Mouse (Mus musculus) forebrain, embryonic 16.5 days (tissue): Measurements from ENCODE around the gene Pcdh18. TPM values are rescaled to one million over a fixed set of nuclear protein-coding genes. Genes with fewer than 3 reads are reported as not detected.

Source experiments
- ATAC-seq: fragments of 200-750 bp; cut with Nextera tagmentation; 2 replicates; pipeline ENCODE4 v1.8.0; 2017; ENCODE audit warnings: mild to moderate bottlenecking, moderate library complexity
- H3K27ac ChIP-seq: fragments of 300-500 bp; sonication (generic); 2 replicates; pipeline ENCODE4 v1.5.1; 2014; ENCODE audit warnings: low read length, control low read depth
- H3K27me3 ChIP-seq: fragments of 300-500 bp; sonication (generic); replicated peaks from 2 replicates; pipeline ENCODE4 v1.6.1; 2014; ENCODE audit warnings: low read length; ENCODE audit not compliant: control insufficient read depth, insufficient read depth
- H3K36me3 ChIP-seq: fragments of 300-500 bp; sonication (generic); 2 replicates; pipeline ENCODE4 v1.6.1; 2014; ENCODE audit not compliant: control insufficient read depth, insufficient read depth
- H3K4me1 ChIP-seq: fragments of 300-500 bp; sonication (generic); replicated peaks from 2 replicates; pipeline ENCODE4 v1.6.1; 2014; ENCODE audit warnings: low read length; ENCODE audit not compliant: control insufficient read depth, insufficient read depth
- H3K4me2 ChIP-seq: fragments of 300-500 bp; sonication (generic); 2 replicates; pipeline ENCODE4 v1.6.1; 2014; ENCODE audit warnings: mild to moderate bottlenecking, low read length, control low read depth
- H3K4me3 ChIP-seq: fragments of 300-500 bp; sonication (generic); replicated peaks from 2 replicates; pipeline ENCODE4 v1.5.1; 2014; ENCODE audit warnings: mild to moderate bottlenecking, low read length, control low read depth
- H3K9ac ChIP-seq: fragments of 300-500 bp; sonication (generic); replicated peaks from 2 replicates; pipeline ENCODE4 v1.6.1; 2014; ENCODE audit warnings: low read depth, low read length, control low read depth
- H3K9me3 ChIP-seq: fragments of 300-500 bp; sonication (generic); 2 replicates; pipeline ENCODE4 v1.6.1; 2016; ENCODE audit warnings: low read length; ENCODE audit not compliant: control insufficient read depth
- WGBS: fragments of 180-500 bp; shearing (Covaris S2); extraction: QIAGEN DNeasy Blood & Tissue Kit; methylation state at CpG from one replicate; pipeline ENCODE4 v1.1.7; 2014; 5-methylcytosine and 5-hydroxymethylcytosine counted together
- polyA plus RNA-seq: library from polyadenylated mRNA; unstranded; fragments of >200 nt; fragmentation: Nextera tagmentation; extraction: Ambion mirVana; gene quantifications from 2 replicates; pipeline ENCODE4 v1.2.1, GENCODE M21; 2015

Pcdh18 gene
- polyA plus RNA-seq = 21.6 and 27.2 TPM in 2 replicates

DNA sequence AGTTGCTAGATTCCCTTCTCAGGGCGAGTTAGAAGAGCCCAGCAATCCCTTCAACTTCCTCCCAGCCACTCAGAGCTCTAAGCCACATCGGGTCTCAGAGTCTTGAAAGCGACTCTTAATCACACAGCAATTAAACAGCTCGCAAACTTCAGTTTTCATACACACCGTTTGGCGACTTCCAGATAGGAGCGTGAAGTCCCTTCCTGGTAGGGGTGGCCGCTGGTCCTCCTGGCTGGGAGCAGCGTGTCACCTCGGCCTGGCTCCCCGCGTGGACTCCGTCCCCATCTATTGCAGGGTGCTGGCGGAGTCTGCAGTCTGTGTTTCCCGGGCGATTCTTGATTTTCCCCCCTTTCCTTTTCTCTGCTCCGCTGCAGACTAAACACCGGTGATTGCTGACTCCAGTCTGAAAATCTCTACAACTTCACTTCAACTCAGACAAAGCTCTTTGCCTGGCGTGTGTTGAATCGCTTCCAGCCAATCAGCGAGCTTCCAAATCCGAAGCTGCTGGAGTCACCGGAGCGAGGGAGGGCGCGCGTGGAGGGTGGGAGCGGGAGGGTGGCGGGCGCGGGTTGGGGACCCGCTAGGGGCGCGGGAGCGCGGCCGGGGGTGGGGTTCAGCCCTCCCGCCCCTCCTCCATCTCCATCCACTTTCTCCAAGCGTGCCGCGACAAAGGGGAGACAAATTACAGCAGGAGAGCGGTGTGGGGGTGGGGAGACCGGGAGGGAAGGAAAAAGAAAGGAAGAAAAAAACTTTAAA lies at the start of gene Pcdh18:
Gene Pcdh18, minus strand, starts transcription at position 456 of the 756 bp plus-strand sequence.
- H3K9ac ChIP-seq = peak within 1 kb of the TSS; percentile 69
- peak; percentile 90 for ATAC-seq
- no peaks in the 10 kb centered on the region for H3K9me3 ChIP-seq
- H3K4me1 ChIP-seq = peaks cover 30% of the 10 kb centered on the region
- peak within 1 kb of the TSS; percentile 75 for H3K4me2 ChIP-seq
- no peaks in the 10 kb centered on the region for H3K27me3 ChIP-seq
- H3K4me3 ChIP-seq = peak within 1 kb of the TSS; percentile 76
- peak within 1 kb of the TSS; percentile 89 for H3K27ac ChIP-seq
- no peaks in the 10 kb centered on the region for H3K36me3 ChIP-seq
- WGBS = under 1% methylated on average over 43 of the region's 43 CpGs

DNA sequence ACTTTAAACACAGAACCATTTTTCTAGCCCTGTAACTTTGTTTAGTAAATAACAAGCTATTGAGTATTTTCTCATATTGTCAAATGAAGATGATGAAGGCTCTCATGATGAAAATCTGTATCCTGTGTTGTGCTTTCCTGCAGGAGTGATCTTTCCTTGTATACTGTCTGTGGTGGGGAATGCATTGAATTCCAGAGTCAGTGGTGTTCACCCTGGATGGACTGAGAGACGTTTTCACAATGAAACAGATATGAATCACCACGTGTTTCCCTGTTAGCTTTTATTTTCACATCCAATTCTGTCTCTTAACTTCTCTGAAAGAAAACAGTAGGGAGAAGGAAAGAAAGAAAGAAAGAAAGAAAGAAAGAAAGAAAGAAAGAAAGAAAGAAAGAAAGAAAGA lies 49.7 kb upstream of the Pcdh18 start:
- no peaks in the 10 kb centered on the region for H3K27me3 ChIP-seq
- 53% methylated on average over 2 of the region's 2 CpGs for WGBS
- no peak for ATAC-seq
- H3K9me3 ChIP-seq = no peaks in the 10 kb centered on the region
- no peaks in the 10 kb centered on the region for H3K36me3 ChIP-seq
- H3K27ac ChIP-seq = no peak overlapping the region
- no peak overlapping the region for H3K4me2 ChIP-seq
- H3K9ac ChIP-seq = no peak overlapping the region
- H3K4me1 ChIP-seq = no peaks in the 10 kb centered on the region
- no peak overlapping the region for H3K4me3 ChIP-seq

DNA sequence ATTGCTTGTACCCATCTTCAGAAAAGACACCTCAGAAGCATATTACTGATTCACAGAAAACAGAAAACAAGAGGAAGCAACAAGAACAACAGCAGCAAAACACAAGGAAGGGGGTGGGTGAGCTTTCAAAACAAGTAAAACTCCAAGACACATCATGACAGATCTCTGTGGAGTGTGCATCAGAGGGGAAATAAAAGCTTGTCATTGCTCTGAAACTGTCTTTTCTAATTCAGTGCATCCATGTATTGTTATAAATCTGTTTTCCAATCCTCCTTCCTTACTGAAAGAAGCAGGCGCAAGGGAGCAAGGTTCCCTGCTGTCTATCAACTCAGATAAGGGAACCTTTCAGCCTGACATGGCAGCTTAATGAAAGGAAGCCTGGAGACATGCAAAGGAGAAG lies 48.4 kb upstream of the Pcdh18 start:
- ATAC-seq = no peak
- no peaks in the 10 kb centered on the region for H3K27me3 ChIP-seq
- H3K27ac ChIP-seq = no peak overlapping the region
- 66% methylated on average over 1 of the region's 1 CpGs for WGBS
- no peak overlapping the region for H3K9ac ChIP-seq
- H3K4me1 ChIP-seq = no peaks in the 10 kb centered on the region
- no peaks in the 10 kb centered on the region for H3K9me3 ChIP-seq
- no peak overlapping the region for H3K4me3 ChIP-seq
- no peaks in the 10 kb centered on the region for H3K36me3 ChIP-seq
- no peak overlapping the region for H3K4me2 ChIP-seq

DNA sequence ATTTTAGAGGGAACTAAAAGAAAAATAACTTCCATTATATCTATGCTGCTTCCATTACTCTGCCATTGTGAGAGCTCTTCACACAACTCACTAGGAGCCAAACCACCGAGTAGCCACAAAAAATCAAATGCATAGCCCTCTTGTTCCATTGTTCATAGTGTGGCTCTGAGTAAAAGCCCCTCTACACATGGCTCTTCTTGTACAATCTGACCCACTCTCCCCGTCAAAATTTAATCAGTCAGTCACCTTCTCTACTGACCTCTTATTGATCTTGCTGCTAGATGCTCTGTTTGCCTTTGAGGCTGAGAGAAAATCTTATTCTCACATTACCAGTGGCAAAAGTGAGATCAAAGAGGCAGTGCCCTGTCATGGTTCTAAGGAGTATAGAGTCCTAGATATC lies 31.2 kb upstream of the Pcdh18 start:
- Histone ChIP-seq H3K9ac (no peak overlapping the region), H3K27ac (no peak overlapping the region), H3K9me3 (no peaks in the 10 kb centered on the region), H3K36me3 (no peaks in the 10 kb centered on the region), H3K4me3 (no peak overlapping the region), H3K27me3 (no peaks in the 10 kb centered on the region), H3K4me1 (no peaks in the 10 kb centered on the region), H3K4me2 (no peak overlapping the region)
- 17% methylated on average over 2 of the region's 2 CpGs for WGBS
- no peak for ATAC-seq

DNA sequence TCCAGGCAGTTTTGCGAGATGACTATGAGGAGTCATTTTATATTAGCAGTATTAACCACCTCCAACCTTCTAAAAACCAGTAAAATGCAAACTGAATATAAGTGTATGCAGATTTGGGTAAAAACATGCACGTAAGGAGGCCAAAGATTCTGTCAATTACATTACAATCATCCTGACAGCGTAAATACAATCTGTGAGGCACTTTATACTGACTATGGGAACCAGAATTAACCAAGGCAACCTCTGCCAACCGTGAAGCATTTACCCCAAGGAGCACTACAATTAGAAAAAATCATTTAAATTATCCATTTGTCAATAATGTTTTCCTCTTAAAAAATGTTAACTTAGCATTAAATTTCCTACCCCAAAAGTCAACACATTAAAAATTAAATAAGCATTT lies 30.6 kb upstream of the Pcdh18 start:
- no peak overlapping the region for H3K4me2 ChIP-seq
- no peak overlapping the region for H3K4me3 ChIP-seq
- no peaks in the 10 kb centered on the region for H3K9me3 ChIP-seq
- H3K27me3 ChIP-seq = no peaks in the 10 kb centered on the region
- peak; percentile 50; the same call in 1 of the 2 replicates for ATAC-seq
- no peaks in the 10 kb centered on the region for H3K36me3 ChIP-seq
- no peak overlapping the region for H3K9ac ChIP-seq
- no peaks in the 10 kb centered on the region for H3K4me1 ChIP-seq
- H3K27ac ChIP-seq = no peak overlapping the region
- WGBS = 46% methylated on average over 4 of the region's 4 CpGs

DNA sequence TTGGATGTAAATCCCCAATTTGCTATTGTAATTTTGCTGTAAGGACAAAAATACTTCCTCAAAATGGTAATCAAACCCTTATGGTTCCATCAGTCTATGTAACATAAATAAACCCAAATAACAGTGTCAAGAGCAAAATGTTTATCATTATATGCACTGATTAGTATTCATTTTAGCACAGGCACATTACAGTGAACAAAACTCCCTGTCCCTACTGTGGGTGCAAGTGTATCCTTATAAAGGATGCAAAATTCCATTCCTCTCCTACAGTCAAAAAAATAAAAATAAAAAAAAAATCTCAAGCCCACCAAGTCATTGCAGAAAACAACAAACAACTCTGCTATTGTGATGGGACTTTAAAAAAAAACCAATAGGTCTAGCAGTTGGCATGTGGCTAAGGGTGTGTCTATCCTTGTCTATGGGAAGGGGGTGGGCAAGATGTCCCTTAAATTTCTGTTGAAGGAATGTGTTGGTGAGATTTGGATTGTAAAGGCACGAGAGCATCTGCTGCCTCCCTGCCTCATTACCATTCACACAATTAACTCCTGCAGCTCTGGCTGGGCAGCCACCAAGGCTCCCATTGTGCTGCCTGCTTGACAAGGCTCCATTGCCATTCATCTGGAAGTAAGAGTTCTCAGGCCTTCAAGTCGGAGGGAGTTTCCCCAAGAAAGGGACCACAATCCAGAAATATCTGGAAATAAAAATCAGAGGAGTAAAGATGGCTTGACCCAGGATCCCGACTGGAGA lies 12.0 kb upstream of the Pcdh18 start:
- no peaks in the 10 kb centered on the region for H3K36me3 ChIP-seq
- H3K4me3 ChIP-seq = no peak overlapping the region
- H3K4me2 ChIP-seq = peak overlapping the region; percentile 7; the same call in 1 of the 2 replicates
- no peaks in the 10 kb centered on the region for H3K9me3 ChIP-seq
- peak; percentile 94 for ATAC-seq
- H3K9ac ChIP-seq = no peak overlapping the region
- WGBS = 2% methylated on average over 3 of the region's 3 CpGs
- no peak overlapping the region for H3K27ac ChIP-seq
- peaks cover 13% of the 10 kb centered on the region for H3K4me1 ChIP-seq
- H3K27me3 ChIP-seq = no peaks in the 10 kb centered on the region

DNA sequence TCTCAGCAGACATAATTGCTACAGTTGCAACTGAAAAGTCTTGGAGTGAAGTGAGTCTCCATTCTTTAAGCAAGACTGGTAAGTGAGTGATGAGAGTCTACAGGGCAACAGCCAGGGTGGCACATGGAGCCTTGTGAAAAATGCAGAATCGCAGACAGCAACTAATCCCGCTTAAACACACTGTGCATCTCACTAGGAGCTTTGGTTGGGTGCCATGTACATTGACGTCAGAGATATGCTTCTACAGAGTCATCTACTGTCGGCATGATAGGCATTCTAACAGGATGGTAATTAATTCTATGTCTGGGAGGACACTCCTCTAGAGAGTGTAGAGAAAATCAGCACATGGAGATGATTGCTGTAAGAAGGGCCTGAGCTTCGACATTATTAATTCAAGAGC lies 5.6 kb upstream of the Pcdh18 start:
- no peak for ATAC-seq
- WGBS = 67% methylated on average over 5 of the region's 5 CpGs
- Histone ChIP-seq H3K27me3 (no peaks in the 10 kb centered on the region), H3K4me1 (0 out of 2 replicates have a peak, but pooled peaks cover 3% of the 10 kb centered on the region), H3K4me2 (no peak overlapping the region), H3K4me3 (no peak overlapping the region), H3K9ac (no peak overlapping the region), H3K36me3 (no peaks in the 10 kb centered on the region), H3K9me3 (no peaks in the 10 kb centered on the region), H3K27ac (no peak overlapping the region)

DNA sequence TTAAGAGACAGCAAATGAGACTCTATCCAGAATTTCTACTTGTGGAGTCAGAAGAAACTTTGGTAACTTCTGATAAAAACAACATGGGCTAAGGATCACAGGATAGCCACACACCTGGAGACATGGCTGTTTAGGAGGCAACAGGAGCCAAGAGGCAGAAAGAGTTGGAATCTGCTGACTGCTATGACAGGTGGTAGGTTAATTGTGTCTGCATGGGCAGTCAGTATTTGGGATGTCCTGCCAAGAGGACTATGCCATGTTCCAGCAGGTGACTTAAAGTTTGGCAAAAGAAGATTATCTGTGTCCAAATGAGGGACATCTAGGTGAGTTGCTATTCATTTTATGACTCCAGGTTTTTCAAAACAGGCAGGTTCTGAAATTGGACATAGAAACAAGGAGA lies 4.8 kb upstream of the Pcdh18 start:
- ATAC-seq = no peak
- no peak overlapping the region for H3K4me2 ChIP-seq
- no peaks in the 10 kb centered on the region for H3K36me3 ChIP-seq
- no peaks in the 10 kb centered on the region for H3K27me3 ChIP-seq
- H3K4me1 ChIP-seq = 0 out of 2 replicates have a peak, but pooled peaks cover 3% of the 10 kb centered on the region
- H3K9me3 ChIP-seq = no peaks in the 10 kb centered on the region
- no peak overlapping the region for H3K4me3 ChIP-seq
- no peak overlapping the region for H3K27ac ChIP-seq
- H3K9ac ChIP-seq = no peak overlapping the region

DNA sequence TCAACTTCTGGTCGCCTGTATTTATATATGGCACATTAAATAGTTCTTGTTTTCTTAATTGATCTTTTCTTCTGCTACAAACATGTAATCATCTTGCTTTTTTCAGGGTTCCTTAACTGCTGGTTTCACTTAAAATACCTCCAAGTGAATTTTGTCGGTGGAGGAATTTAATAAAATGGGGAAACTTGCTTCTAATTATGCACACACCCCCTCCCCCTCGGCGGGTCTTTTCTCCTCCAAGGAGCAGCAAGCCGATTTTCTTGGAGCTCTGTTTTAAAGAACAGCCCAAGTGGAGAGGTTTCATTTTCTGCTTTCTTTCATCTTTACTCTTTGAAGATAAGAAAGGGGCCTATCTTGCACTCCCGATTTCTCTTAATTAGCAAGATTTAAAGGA lies 498 bp upstream of the Pcdh18 start:
- ATAC-seq = 0 out of 2 replicates have a peak, but pooled peaks have one; percentile 17
- WGBS = 0% methylated on average over 6 of the region's 6 CpGs
- no peaks in the 10 kb centered on the region for H3K9me3 ChIP-seq

More for the DNA sequence above, 498 bp upstream of the Pcdh18 start:
- H3K4me2 ChIP-seq = peak overlapping the region; percentile 75
- H3K27me3 ChIP-seq = no peaks in the 10 kb centered on the region
- peak overlapping the region; percentile 76 for H3K4me3 ChIP-seq
- no peak overlapping the region for H3K27ac ChIP-seq
- H3K4me1 ChIP-seq = peaks cover 27% of the 10 kb centered on the region
- H3K36me3 ChIP-seq = no peaks in the 10 kb centered on the region
- peak overlapping the region; percentile 35; the same call in 1 of the 2 replicates for H3K9ac ChIP-seq
